Mouse (Mus musculus) lung, postnatal 0 days (tissue): Measurements from ENCODE around the gene Foxe3. TPM values are rescaled to one million over a fixed set of nuclear protein-coding genes. Genes with fewer than 3 reads are reported as not detected.

Experiments
- ATAC-seq: fragments of 200-750 bp; cut with Nextera tagmentation; 2 replicates; pipeline ENCODE4 v1.8.0; 2017; ENCODE audit warnings: moderate library complexity
- DNase-seq: peaks from one replicate; pipeline ENCODE4 v3.0.0-alpha.2; 2016; ENCODE audit warnings: low spot score
- H3K27ac ChIP-seq: fragments of 300-500 bp; sonication (generic); 2 replicates; pipeline ENCODE4 v1.5.1; 2014; ENCODE audit warnings: antibody characterized with exemption, mild to moderate bottlenecking, low read length, mixed read lengths
- H3K27me3 ChIP-seq: fragments of 300-500 bp; sonication (generic); replicated peaks from 2 replicates; pipeline ENCODE4 v1.6.1; 2014; ENCODE audit warnings: low read length, mixed read lengths; ENCODE audit not compliant: insufficient read depth
- H3K36me3 ChIP-seq: fragments of 300-500 bp; sonication (generic); 2 replicates; pipeline ENCODE4 v1.6.1; 2014; ENCODE audit warnings: low read length, mixed read lengths; ENCODE audit not compliant: insufficient read depth
- H3K4me1 ChIP-seq: fragments of 300-500 bp; sonication (generic); 2 replicates; pipeline ENCODE4 v1.6.1; 2014; ENCODE audit warnings: antibody characterized with exemption, low read depth, low read length, mixed read lengths; ENCODE audit not compliant: insufficient read depth
- H3K4me2 ChIP-seq: fragments of 300-500 bp; sonication (generic); replicated peaks from 2 replicates; pipeline ENCODE4 v1.6.1; 2014; ENCODE audit warnings: low read depth, mild to moderate bottlenecking, low read length, moderate library complexity, mixed read lengths
- H3K4me3 ChIP-seq: fragments of 300-500 bp; sonication (generic); 2 replicates; pipeline ENCODE4 v1.5.1; 2014; ENCODE audit warnings: low read depth, low read length
- H3K9ac ChIP-seq: fragments of 300-500 bp; sonication (generic); replicated peaks from 2 replicates; pipeline ENCODE4 v1.6.1; 2014; ENCODE audit warnings: low read depth, mild to moderate bottlenecking
- H3K9me3 ChIP-seq: fragments of 300-500 bp; sonication (generic); 2 replicates; pipeline ENCODE4 v1.6.1; 2016; ENCODE audit warnings: low read length, mixed read lengths
- CTCF ChIP-seq: IDR thresholded peaks from 2 replicates; pipeline ENCODE4 v1.5.1; 2016; ENCODE audit warnings: antibody characterized with exemption, mild to moderate bottlenecking
- EP300 ChIP-seq: IDR thresholded peaks from 2 replicates; pipeline ENCODE4 v1.6.1; 2016; ENCODE audit warnings: antibody characterized with exemption, mild to moderate bottlenecking, control low read depth
- WGBS: fragments of 180-500 bp; shearing (Covaris S2); extraction: QIAGEN DNeasy Blood & Tissue Kit; methylation state at CpG from one replicate; pipeline ENCODE4 v1.1.7; 2014; 5-methylcytosine and 5-hydroxymethylcytosine counted together
- polyA plus RNA-seq: library from polyadenylated mRNA; unstranded; fragments of >200 nt; fragmentation: Nextera tagmentation; extraction: Ambion mirVana; gene quantifications from 2 replicates; pipeline ENCODE4 v1.2.1, GENCODE M21; 2015

The Foxe3 gene
- polyA plus RNA-seq, 1 experiment from 2014 or later, result not detected

DNA sequence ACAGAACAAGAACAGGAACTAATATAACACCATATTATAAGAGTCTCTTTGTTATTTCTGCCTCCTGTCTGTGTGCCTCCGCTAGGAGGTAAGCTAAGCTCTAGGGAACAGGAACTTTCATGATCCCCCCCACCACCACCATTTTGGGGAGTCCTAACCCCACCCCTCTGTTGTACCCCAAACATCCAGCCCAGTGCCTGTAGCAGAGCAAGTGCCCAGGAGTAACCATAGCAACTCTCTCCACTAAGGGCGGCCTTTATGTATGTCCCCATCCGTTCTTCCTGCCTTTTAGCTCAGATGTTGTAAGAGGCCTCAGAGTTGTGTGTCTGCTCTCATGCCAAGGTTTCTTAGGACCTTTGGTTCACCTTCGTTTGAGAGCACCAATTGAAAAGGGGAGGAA, 16.3 kb upstream of the Foxe3 start:
- Histone ChIP-seq H3K9ac (no peak overlapping the region), H3K27me3 (no peaks in the 10 kb centered on the region), H3K4me2 (no peak overlapping the region), H3K9me3 (no peaks in the 10 kb centered on the region), H3K4me1 (no peaks in the 10 kb centered on the region), H3K4me3 (no peak overlapping the region), H3K27ac (no peak overlapping the region), H3K36me3 (no peaks in the 10 kb centered on the region)
- ATAC-seq, result no peak
- WGBS, result 38% methylated on average over 4 of the region's 4 CpGs
- no peak for TF ChIP-seq EP300
- no peak for TF ChIP-seq CTCF
- DNase-seq, result no peak

DNA sequence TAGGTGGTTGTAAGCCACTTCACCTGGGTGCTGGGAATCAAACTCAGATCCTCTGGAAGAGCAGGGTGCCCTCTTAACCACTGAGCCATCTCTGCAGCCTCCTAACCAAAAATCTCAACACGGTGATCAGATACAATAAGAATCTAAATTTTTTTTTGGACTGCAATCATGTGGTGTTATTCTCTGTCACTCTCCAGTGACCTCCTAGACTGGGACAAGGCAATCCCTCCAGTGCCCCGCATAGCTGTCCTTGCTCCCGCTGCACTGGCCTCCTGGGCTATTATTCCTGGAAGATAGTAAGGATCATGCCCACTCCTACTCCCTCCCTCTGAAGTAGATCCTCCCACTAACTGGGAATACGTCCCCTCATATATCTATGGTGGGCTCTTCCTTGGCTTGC, 15.5 kb upstream of the Foxe3 start:
- TF ChIP-seq CTCF, result no peak
- TF ChIP-seq EP300, result no peak
- H3K27me3 ChIP-seq, result no peaks in the 10 kb centered on the region
- ATAC-seq, result no peak

DNA sequence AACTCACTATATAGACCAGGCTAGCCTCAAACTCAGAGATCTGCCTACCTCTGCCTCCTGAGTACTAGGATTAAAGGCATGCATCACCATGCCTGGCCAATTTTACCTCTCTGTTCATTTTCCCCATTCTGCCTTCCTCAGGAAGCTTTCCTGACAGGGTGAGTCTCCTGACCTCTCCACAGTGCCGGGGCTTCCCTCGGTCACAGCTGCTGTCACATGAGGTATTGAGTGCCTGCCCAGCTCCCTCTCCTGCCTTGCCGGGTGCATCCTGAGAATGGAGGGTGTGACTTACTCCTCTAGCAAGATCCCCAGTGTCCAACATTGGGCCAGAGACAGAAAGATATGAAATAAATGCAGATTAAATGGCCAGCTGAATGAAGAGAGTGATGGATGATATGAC, 12.4 kb upstream of the Foxe3 start:
- Histone ChIP-seq H3K9ac (no peak overlapping the region), H3K4me3 (no peak overlapping the region), H3K36me3 (no peaks in the 10 kb centered on the region), H3K27ac (no peak overlapping the region), H3K9me3 (no peaks in the 10 kb centered on the region), H3K4me2 (no peak overlapping the region), H3K27me3 (no peaks in the 10 kb centered on the region), H3K4me1 (no peaks in the 10 kb centered on the region)
- DNase-seq (no peak), ATAC-seq (no peak)
- WGBS, result 34% methylated on average over 3 of the region's 3 CpGs
- TF ChIP-seq CTCF, result no peak
- TF ChIP-seq EP300, result no peak

More for the DNA sequence above, 15.5 kb upstream of the Foxe3 start:
- Histone ChIP-seq H3K36me3 (no peaks in the 10 kb centered on the region), H3K9me3 (no peaks in the 10 kb centered on the region), H3K27ac (no peak overlapping the region), H3K4me2 (no peak overlapping the region), H3K4me3 (no peak overlapping the region), H3K4me1 (no peaks in the 10 kb centered on the region), H3K9ac (no peak overlapping the region)
- WGBS, result 81% methylated on average over 4 of the region's 4 CpGs
- DNase-seq, result no peak

DNA sequence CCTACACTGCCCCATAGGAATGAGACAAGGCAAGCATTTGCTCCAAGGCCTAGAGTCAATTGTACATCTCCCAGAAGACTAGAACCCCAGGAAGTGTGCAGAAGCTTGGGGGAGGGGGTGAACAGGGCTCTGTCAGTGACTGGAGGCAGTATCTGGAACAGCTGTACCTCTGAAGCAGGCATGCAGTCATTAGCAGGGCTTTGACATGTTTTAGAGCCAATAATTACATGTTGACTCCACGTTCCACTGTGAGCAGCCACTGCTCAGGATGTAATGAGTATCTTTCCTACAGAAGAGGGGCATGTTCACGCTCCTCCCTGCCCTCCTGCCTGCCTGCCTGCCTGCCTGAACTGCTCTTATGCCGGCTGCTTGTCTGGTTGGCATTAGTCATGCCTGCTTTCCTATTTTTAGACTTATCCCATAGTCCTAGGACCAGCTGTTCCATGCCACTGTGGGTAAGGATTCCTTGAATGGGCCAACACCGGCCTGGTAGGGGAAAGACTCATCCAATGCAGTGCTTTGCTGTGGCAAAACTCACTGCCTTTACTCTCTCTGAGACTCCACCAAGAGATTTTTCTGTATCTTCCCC, 11.7 kb upstream of the Foxe3 start:
- Histone ChIP-seq H3K27ac (no peak overlapping the region), H3K4me3 (no peak overlapping the region), H3K36me3 (no peaks in the 10 kb centered on the region), H3K9ac (no peak overlapping the region), H3K4me1 (no peaks in the 10 kb centered on the region), H3K27me3 (no peaks in the 10 kb centered on the region), H3K9me3 (no peaks in the 10 kb centered on the region), H3K4me2 (no peak overlapping the region)
- ATAC-seq, result no peak
- no peak for DNase-seq
- TF ChIP-seq EP300 (no peak), CTCF (no peak)
- 70% methylated on average over 4 of the region's 4 CpGs for WGBS

DNA sequence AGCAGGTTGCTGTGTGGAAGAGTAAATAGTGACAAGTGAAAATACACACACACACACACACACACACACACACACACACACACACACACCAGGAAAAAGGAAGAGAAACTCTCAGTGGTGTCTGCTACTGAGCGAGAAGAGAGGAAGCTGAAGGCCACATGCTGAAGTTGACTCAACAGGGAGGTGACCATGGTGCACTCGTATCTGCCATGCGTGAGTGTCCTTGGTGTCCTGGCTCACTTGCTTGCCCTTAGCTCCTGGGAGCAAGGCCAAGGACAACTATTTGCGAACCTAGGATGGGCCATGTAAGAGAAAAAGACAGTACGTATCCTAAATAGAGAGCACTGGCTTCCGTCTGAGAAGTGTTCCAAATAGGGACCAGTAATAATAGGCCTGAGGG, 8.4 kb upstream of the Foxe3 start:
- ATAC-seq (no peak), DNase-seq (peak; percentile 17)
- H3K9ac ChIP-seq, result no peak overlapping the region
- H3K4me3 ChIP-seq, result no peak overlapping the region
- no peak for TF ChIP-seq EP300
- TF ChIP-seq CTCF, result no peak
- 77% methylated on average over 6 of the region's 6 CpGs for WGBS
- no peaks in the 10 kb centered on the region for H3K4me1 ChIP-seq
- no peak overlapping the region for H3K4me2 ChIP-seq
- H3K27me3 ChIP-seq, result no peaks in the 10 kb centered on the region
- no peak overlapping the region for H3K27ac ChIP-seq
- no peaks in the 10 kb centered on the region for H3K36me3 ChIP-seq
- no peaks in the 10 kb centered on the region for H3K9me3 ChIP-seq

GRCm38 (mm10) chr4:114932747-114933146, 6.9 kb upstream of the Foxe3 start:
- Histone ChIP-seq H3K9me3 (no peaks in the 10 kb centered on the region), H3K4me2 (no peak overlapping the region), H3K27me3 (peaks cover 2% of the 10 kb centered on the region; the same call in 1 of the 2 replicates), H3K9ac (no peak overlapping the region), H3K27ac (no peak overlapping the region), H3K4me3 (no peak overlapping the region), H3K36me3 (no peaks in the 10 kb centered on the region), H3K4me1 (no peaks in the 10 kb centered on the region)
- ATAC-seq, result no peak
- 86% methylated on average over 4 of the region's 4 CpGs for WGBS
- DNase-seq, result no peak
- TF ChIP-seq CTCF, result no peak
- no peak for TF ChIP-seq EP300

GRCm38 (mm10) chr4:114929155-114929554, 3.3 kb upstream of the Foxe3 start:
- no peak overlapping the region for H3K9ac ChIP-seq
- no peak for ATAC-seq
- DNase-seq, result no peak
- 0 out of 2 replicates have a peak, but pooled peaks cover 4% of the 10 kb centered on the region for H3K4me1 ChIP-seq
- H3K36me3 ChIP-seq, result no peaks in the 10 kb centered on the region
- 49% methylated on average over 13 of the region's 15 CpGs for WGBS
- no peak overlapping the region for H3K4me2 ChIP-seq
- TF ChIP-seq CTCF (no peak), EP300 (no peak)
- H3K9me3 ChIP-seq, result no peaks in the 10 kb centered on the region
- H3K27me3 ChIP-seq, result peaks cover 38% of the 10 kb centered on the region
- H3K4me3 ChIP-seq, result no peak overlapping the region
- no peak overlapping the region for H3K27ac ChIP-seq
